Mouse (Mus musculus) forebrain, embryonic 13.5 days (tissue): Measurements from ENCODE around the gene Bckdk. TPM values are rescaled to one million over a fixed set of nuclear protein-coding genes. Genes with fewer than 3 reads are reported as not detected.
A peak's percentile ranks its signal among the peaks of the same experiment; 100 is the strongest.

ENCODE experiments used
- ATAC-seq: fragments of 200-750 bp; cut with Nextera tagmentation; 2 replicates; pipeline ENCODE4 v1.8.0; 2017
- H3K27ac ChIP-seq: fragments of 300-500 bp; sonication (generic); 2 replicates; pipeline ENCODE4 v1.5.1; 2015; ENCODE audit warnings: inconsistent platforms, mild to moderate bottlenecking, moderate library complexity
- H3K27me3 ChIP-seq: fragments of 300-500 bp; sonication (generic); 2 replicates; pipeline ENCODE4 v1.6.1; 2015; ENCODE audit warnings: mild to moderate bottlenecking, inconsistent platforms
- H3K36me3 ChIP-seq: fragments of 300-500 bp; sonication (generic); 2 replicates; pipeline ENCODE4 v1.6.1; 2015; ENCODE audit warnings: mild to moderate bottlenecking, inconsistent platforms; ENCODE audit not compliant: poor library complexity, severe bottlenecking
- H3K4me1 ChIP-seq: fragments of 300-500 bp; sonication (generic); 2 replicates; pipeline ENCODE4 v1.6.1; 2015; ENCODE audit warnings: inconsistent platforms
- H3K4me2 ChIP-seq: fragments of 300-500 bp; sonication (generic); 2 replicates; pipeline ENCODE4 v1.6.1; 2015; ENCODE audit warnings: inconsistent platforms, mild to moderate bottlenecking, moderate library complexity
- H3K4me3 ChIP-seq: fragments of 300-500 bp; sonication (generic); 2 replicates; pipeline ENCODE4 v1.5.1; 2015; ENCODE audit warnings: mild to moderate bottlenecking, inconsistent platforms
- H3K9ac ChIP-seq: fragments of 300-500 bp; sonication (generic); 2 replicates; pipeline ENCODE4 v1.6.1; 2015; ENCODE audit warnings: mild to moderate bottlenecking, inconsistent platforms
- H3K9me3 ChIP-seq: fragments of 300-500 bp; sonication (generic); replicated peaks from 2 replicates; pipeline ENCODE4 v1.6.1; 2016; ENCODE audit warnings: inconsistent platforms
- WGBS: fragments of 180-500 bp; shearing (Covaris S2); methylation state at CpG from one replicate; pipeline ENCODE4 v1.1.7; 2015; 5-methylcytosine and 5-hydroxymethylcytosine counted together
- polyA plus RNA-seq: library from polyadenylated mRNA; unstranded; fragments of >200 nt; fragmentation: Nextera tagmentation; extraction: Ambion mirVana; gene quantifications from 2 replicates; pipeline ENCODE4 v1.2.1, GENCODE M21; 2015

Gene Bckdk
- 80.2 and 91.6 TPM in 2 replicates for polyA plus RNA-seq

- peak; percentile 93 for ATAC-seq
- Histone ChIP-seq H3K4me2 (peak within 1 kb of the TSS; percentile 93), H3K36me3 (peaks cover 41% of the 10 kb centered on the region), H3K4me1 (peaks cover 19% of the 10 kb centered on the region), H3K9ac (peak within 1 kb of the TSS; percentile 90), H3K4me3 (peak within 1 kb of the TSS; percentile 73), H3K27ac (peak within 1 kb of the TSS; percentile 79), H3K9me3 (no peaks in the 10 kb centered on the region), H3K27me3 (no peaks in the 10 kb centered on the region)
- 8% methylated on average over 38 of the region's 38 CpGs for WGBS
These were observed at the start of gene Bckdk for GRCm38 (mm10) chr7:127903971-127904796. Gene Bckdk (plus strand): TSS chr7:127904082.

GRCm38 (mm10) chr7:127858258-127858657, 45.6 kb upstream of the Bckdk start:
- Histone ChIP-seq H3K4me1 (no peaks in the 10 kb centered on the region), H3K27ac (no peak overlapping the region), H3K27me3 (no peaks in the 10 kb centered on the region), H3K4me3 (no peak overlapping the region), H3K4me2 (no peak overlapping the region), H3K36me3 (0 out of 2 replicates have a peak, but pooled peaks cover 4% of the 10 kb centered on the region), H3K9me3 (no peaks in the 10 kb centered on the region), H3K9ac (no peak overlapping the region)
- WGBS, result 94% methylated on average over 6 of the region's 6 CpGs
- no peak for ATAC-seq

- Histone ChIP-seq H3K36me3 (peaks cover 60% of the 10 kb centered on the region), H3K4me3 (no peak overlapping the region), H3K9me3 (no peaks in the 10 kb centered on the region), H3K4me1 (no peaks in the 10 kb centered on the region), H3K9ac (no peak overlapping the region), H3K27me3 (no peaks in the 10 kb centered on the region), H3K4me2 (no peak overlapping the region), H3K27ac (no peak overlapping the region)
- WGBS, result 95% methylated on average over 12 of the region's 12 CpGs
- ATAC-seq, result 0 out of 2 replicates have a peak, but pooled peaks have one; percentile 30
These were observed 37.4 kb upstream of the Bckdk start for GRCm38 (mm10) chr7:127866434-127866833.

- H3K9ac ChIP-seq, result no peak overlapping the region
- no peak for ATAC-seq
- H3K9me3 ChIP-seq, result no peaks in the 10 kb centered on the region
- WGBS, result 94% methylated on average over 18 of the region's 18 CpGs
- peaks cover 64% of the 10 kb centered on the region for H3K36me3 ChIP-seq
- H3K27ac ChIP-seq, result no peak overlapping the region
- no peaks in the 10 kb centered on the region for H3K27me3 ChIP-seq
- H3K4me2 ChIP-seq, result no peak overlapping the region
- H3K4me3 ChIP-seq, result no peak overlapping the region
- H3K4me1 ChIP-seq, result no peaks in the 10 kb centered on the region
These were observed 36.2 kb upstream of the Bckdk start for GRCm38 (mm10) chr7:127867641-127868040.

GRCm38 (mm10) chr7:127869149-127869810, 34.6 kb upstream of the Bckdk start:
- 69% methylated on average over 3 of the region's 3 CpGs for WGBS
- no peaks in the 10 kb centered on the region for H3K27me3 ChIP-seq
- peaks cover 15% of the 10 kb centered on the region for H3K4me1 ChIP-seq
- no peak for ATAC-seq
- H3K27ac ChIP-seq, result 0 out of 2 replicates have a peak overlapping the region, but pooled peaks have one; percentile 44
- no peak overlapping the region for H3K4me2 ChIP-seq
- H3K9me3 ChIP-seq, result no peaks in the 10 kb centered on the region
- H3K36me3 ChIP-seq, result peaks cover 66% of the 10 kb centered on the region
- no peak overlapping the region for H3K9ac ChIP-seq
- no peak overlapping the region for H3K4me3 ChIP-seq

- no peaks in the 10 kb centered on the region for H3K9me3 ChIP-seq
- H3K27ac ChIP-seq, result no peak overlapping the region
- H3K4me3 ChIP-seq, result no peak overlapping the region
- H3K9ac ChIP-seq, result no peak overlapping the region
- no peak for ATAC-seq
- H3K4me2 ChIP-seq, result no peak overlapping the region
- no peaks in the 10 kb centered on the region for H3K27me3 ChIP-seq
- 82% methylated on average over 5 of the region's 5 CpGs for WGBS
- H3K4me1 ChIP-seq, result peaks cover 19% of the 10 kb centered on the region
- peaks cover 56% of the 10 kb centered on the region for H3K36me3 ChIP-seq
These were observed 33.6 kb upstream of the Bckdk start for GRCm38 (mm10) chr7:127870136-127870821.

- Histone ChIP-seq H3K4me3 (peak overlapping the region; percentile 88), H3K27ac (peak overlapping the region; percentile 100), H3K4me1 (peaks cover 29% of the 10 kb centered on the region), H3K27me3 (no peaks in the 10 kb centered on the region), H3K36me3 (peaks cover 49% of the 10 kb centered on the region), H3K9ac (peak overlapping the region; percentile 98), H3K9me3 (no peaks in the 10 kb centered on the region), H3K4me2 (peak overlapping the region; percentile 90)
- ATAC-seq, result no peak; the same call in 1 of the 2 replicates
- 6% methylated on average over 20 of the region's 20 CpGs for WGBS
These were observed 28.9 kb upstream of the Bckdk start for GRCm38 (mm10) chr7:127874812-127875626.

- Histone ChIP-seq H3K36me3 (peaks cover 49% of the 10 kb centered on the region), H3K4me2 (peak overlapping the region; percentile 90), H3K9ac (peak overlapping the region; percentile 98), H3K4me3 (peak overlapping the region; percentile 88), H3K4me1 (peaks cover 29% of the 10 kb centered on the region), H3K27ac (peak overlapping the region; percentile 100), H3K9me3 (no peaks in the 10 kb centered on the region), H3K27me3 (no peaks in the 10 kb centered on the region)
- WGBS, result under 1% methylated on average over 43 of the region's 43 CpGs
- peak; percentile 95 for ATAC-seq
These were observed 28.3 kb upstream of the Bckdk start for GRCm38 (mm10) chr7:127875627-127876001.

- ATAC-seq, result peak; percentile 90
- WGBS, result under 1% methylated on average over 41 of the region's 41 CpGs
- peak within 1 kb of the TSS; percentile 90 for H3K4me2 ChIP-seq
- H3K27me3 ChIP-seq, result no peaks in the 10 kb centered on the region
- H3K4me1 ChIP-seq, result peaks cover 29% of the 10 kb centered on the region
- H3K4me3 ChIP-seq, result peak within 1 kb of the TSS; percentile 88
- H3K27ac ChIP-seq, result peak within 1 kb of the TSS; percentile 100
- H3K9ac ChIP-seq, result peak within 1 kb of the TSS; percentile 98
- H3K36me3 ChIP-seq, result peaks cover 49% of the 10 kb centered on the region
- H3K9me3 ChIP-seq, result no peaks in the 10 kb centered on the region
These were observed 27.8 kb upstream of the Bckdk start, which contains the start of gene Zfp646 for GRCm38 (mm10) chr7:127876041-127876466. Gene Zfp646 (plus strand): TSS chr7:127876221.

GRCm38 (mm10) chr7:127876467-127877348, 27.2 kb upstream of the Bckdk start, which contains the start of gene Zfp668:
Gene Zfp668 (minus strand): TSS chr7:127876828.
- Histone ChIP-seq H3K9me3 (no peaks in the 10 kb centered on the region), H3K27me3 (no peaks in the 10 kb centered on the region), H3K4me1 (peaks cover 29% of the 10 kb centered on the region), H3K4me2 (peak within 1 kb of the TSS; percentile 90), H3K4me3 (peak within 1 kb of the TSS; percentile 88), H3K27ac (peak within 1 kb of the TSS; percentile 100), H3K36me3 (peaks cover 49% of the 10 kb centered on the region), H3K9ac (peak within 1 kb of the TSS; percentile 98)
- ATAC-seq, result peak; percentile 72
- WGBS, result under 1% methylated on average over 60 of the region's 60 CpGs
